Mouse (Mus musculus) hematopoietic stem cell, adult 5-6 weeks (primary cell): ENCODE measurements at regions not wholly inside any gene's neighbourhood (a gene's known extent, or its start where the extent isn't known, plus 50 kb on each side); places are given as distances from the start of the nearest gene placed in this dataset.
A peak's percentile ranks its signal among the peaks of the same experiment; 100 is the strongest.

Experiments
- ATAC-seq, 2 experiments: fragments of 125-278 bp in 1 of 2; replicated peaks in 1 of 2; 2 replicates each; pipeline ENCODE4 v1.8.0; 2016 to 2017; ENCODE audit warnings: inconsistent platforms in 2 of 2, mild to moderate bottlenecking in 2 of 2, moderate number of reproducible peaks in 2 of 2, low read depth in 1 of 2, moderate TSS enrichment in 1 of 2; ENCODE audit not compliant: low FRiP score in 2 of 2, poor library complexity in 2 of 2, severe bottlenecking in 2 of 2, insufficient read depth in 1 of 2, low TSS enrichment in 1 of 2

DNA sequence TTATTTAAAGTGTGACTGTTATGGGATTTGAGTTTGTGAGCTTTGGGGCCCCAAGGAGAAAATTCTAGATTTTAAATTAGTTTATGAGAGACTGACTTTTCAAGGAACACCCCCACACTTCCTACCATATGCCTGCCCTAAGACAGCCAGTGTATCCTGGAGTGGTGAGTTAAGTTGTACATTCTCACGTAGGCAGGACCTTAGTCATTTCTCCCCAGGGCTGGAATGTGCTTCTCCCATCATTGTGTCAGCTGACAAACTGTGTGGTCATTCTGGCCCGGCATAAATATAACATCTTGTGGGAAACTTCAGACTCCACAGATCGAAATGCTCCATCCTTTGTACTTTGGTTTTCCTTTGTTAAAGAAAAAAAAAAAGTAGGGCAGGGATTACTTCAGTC, 73.1 kb upstream of the Tfpi start:
- ATAC-seq = no peak

DNA sequence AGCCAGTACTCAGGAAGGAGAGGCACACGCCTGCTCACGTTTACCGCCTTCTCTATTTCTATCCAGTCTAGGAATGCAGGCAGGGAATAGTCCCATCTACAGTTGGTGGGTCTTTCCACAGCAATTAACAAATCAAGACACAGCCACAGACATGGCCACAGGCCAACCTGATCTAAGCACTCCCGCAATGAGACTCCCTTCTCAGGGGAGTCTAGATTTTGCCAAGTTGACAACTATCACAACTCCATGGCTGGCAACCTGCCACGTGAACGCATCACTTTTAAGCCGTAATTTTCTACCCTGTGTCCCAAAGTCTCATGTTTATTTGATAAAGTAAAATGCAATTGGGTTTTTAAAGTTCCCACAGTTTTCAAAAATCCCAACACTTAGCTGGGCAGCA, 72.0 kb upstream of the Tfpi start:
- ATAC-seq = no peak

DNA sequence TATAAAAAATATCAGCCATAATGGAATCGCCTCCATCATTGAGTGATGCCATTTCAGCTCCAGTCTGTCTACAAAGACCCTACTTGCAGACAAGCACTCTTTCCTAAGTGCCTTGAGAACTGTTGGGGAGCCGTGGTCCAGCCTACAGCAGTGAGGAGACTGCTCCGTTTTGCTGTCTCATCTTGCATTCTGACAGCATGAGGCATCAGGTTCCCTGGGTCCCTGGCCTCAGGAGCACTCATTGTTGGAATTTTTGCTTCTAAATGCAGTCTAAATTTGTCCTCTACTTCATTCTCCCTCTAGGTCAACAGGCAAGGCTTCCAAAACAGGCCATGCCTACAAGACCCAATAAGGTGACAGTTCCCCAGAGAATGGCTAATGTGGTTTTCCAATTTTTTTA, 69.1 kb upstream of the Tfpi start:
- no peak for ATAC-seq

DNA sequence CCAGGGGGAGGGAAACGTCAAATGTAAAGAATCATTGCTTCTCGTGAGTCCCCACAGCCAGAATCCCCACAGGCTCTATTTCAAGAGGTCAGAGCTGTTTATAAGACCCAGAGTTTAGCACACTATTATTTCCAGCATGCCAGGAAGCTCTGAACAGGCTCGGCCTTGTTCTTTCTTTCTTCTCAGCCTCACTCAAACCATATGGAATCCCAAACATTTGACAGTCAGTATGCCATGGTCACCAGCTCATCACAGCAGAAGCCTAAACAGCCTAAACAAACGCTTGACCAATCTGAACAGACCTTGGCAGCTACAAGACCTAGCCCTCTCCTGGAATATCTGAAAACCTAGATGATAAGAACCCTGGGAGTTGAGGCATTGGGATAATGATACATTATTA, 68.2 kb upstream of the Tfpi start:
- no peak for ATAC-seq

DNA sequence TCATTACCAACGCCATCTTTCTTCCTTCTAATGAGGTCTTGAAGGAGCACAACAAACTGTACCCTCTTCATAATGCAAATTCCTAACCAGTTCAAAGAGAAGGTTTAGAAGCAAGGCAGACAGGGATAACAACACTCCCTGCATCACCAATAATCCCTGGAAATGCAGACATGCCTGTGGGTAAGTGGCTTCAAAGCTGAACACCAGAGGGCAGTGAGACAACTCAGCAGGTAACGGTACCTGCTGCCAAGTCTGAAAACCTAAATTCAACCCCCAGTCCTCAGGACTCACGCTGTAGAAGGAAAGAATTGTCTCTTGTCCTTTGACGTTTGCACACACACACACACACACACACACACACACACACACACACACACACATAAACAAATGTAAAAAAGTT, 67.6 kb upstream of the Tfpi start:
- no peak for ATAC-seq

DNA sequence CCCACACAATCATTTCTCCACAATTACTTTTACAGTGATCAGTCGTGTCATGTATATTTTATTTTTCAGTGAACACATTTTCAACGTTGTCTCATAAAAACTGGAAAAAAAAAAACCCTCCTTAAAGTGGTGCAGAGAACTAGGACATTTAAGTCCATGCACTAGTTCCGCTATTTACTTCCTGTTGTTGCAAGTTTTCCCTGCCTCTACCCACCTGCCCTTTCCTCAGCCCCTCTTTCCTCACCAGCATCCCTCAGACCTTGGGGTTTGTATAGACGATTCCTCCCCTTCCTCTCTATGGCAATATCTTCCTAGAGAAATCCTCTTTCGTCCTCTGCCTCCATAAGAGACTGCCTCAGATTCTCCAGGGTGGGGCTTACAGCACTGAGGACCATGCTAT, 64.9 kb upstream of the Tfpi start:
- ATAC-seq = peak; percentile 62 to 63; a peak in 2 of 4 replicates

DNA sequence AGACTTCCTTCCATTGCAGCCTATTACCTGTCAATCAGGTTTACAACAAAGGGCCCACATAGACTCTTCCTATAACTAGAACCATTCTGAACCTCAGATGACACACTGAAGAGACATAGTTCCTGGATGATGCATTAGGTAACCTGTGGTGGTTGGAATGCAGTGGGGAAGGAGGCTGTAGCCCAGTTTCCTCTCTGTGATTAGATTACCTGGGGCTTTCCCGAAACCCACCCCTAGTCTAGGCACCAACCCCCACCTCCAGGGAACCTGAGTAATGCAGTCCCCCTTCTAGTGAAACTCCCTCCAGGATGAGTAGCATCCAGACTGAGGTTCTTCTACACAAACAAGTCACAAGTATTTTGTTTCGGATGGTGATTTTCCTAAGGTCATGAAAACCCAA, 62.5 kb upstream of the Tfpi start:
- ATAC-seq = no peak

DNA sequence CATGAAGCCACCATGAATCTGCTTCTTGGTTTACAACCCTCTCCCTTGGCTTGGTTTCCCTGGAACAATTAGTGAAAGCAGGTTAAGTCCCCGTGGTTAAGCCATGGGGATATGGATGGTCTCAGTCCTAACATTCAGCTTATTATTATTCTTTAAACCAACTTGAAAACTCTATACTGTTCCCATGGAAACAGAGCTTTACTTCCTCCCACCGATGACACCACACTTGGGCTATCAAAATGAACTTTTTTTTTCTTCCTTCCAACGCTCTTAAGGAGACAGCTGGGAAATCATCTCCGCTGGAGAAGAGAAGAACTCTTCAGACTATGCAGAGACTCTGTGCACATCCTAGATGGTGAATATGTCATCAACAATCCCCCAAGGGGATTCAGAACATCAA, 61.4 kb upstream of the Tfpi start:
- no peak for ATAC-seq

DNA sequence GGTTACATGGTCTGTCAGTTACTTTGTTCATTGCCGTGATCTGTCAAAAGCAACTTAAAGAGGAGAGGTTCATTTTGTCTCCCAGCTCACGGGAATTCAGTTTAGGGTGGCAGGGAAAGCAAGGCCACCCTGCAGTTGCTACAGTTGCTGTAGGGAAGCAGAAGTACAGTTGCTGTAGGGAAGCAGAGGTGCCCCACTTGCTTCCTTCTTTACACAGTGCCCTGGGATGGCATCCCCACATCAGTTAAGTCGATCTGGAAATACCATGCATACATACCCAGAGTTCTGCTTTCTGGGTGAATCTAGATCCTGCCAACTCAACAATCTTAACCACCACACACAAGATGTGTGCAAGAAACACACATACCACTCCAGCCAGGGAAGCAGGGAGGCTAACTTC, 54.6 kb upstream of the Tfpi start:
- peak; percentile 67 to 89 for ATAC-seq

DNA sequence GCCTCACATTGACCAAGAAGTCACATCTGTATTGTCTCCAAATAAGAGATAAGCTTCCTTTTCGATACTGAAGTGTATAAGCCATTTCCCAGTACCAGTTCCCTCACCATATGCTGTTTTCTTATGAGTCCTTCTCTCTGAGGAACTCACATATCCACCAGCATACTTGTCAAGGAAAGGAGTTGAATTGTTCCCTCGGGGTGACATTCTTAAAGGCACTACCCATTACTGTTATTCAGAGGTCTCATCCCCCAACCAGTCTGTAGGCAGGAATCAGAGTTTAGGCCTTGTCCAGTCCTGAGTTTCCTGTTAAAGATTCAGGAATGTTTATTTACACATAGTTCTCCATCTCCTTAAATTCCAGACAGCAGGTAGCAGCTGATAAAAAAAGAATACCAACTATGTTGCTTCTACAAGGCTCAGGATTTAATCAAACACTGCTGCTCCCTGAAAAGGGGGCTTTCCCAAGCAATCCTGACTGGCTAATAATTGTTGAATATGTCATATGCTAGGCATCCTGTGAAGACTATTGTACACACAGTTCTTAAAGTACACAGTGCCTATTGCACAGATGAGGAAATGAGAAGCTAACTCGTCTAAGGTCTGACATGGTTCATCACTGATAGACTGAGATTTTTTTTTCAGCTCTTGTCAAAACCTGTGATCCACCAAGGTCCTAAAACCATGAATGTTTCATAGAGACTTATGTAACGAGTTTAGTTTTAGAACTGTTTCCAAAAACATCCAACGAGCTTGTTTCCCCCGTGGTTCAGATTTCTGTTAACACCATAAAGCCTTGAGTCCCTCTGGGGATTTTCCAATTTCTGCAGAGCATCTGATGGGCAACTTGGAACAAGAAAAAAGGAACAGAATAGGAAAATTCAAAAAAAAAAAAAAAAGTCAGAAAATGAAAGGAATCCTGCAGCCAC, 52.5 kb upstream of the Tfpi start:
- no peak for ATAC-seq
